Mouse (Mus musculus) gastrocnemius, postnatal 10 days (tissue): ENCODE results near the gene Slc25a38. TPM values are rescaled to one million over a fixed set of nuclear protein-coding genes. Genes with fewer than 3 reads are reported as not detected.

Experiments used
- DNase-seq: peaks from one replicate; pipeline ENCODE4 v3.0.0; 2021; ENCODE audit warnings: mixed read lengths
- long read RNA-seq, 2 experiments: library from polyadenylated mRNA; stranded (forward); transcript quantifications; one replicate each; pipeline ENCODE4 v2.0.0; 2021
- total RNA-seq, 2 experiments: library from RNA; stranded (reverse); gene quantifications; 2 replicates each; pipeline ENCODE4 v1.2.3; 2021

Gene Slc25a38
- 1 to 10 TPM; 8.9 to 9.8 TPM for total RNA-seq
- long read RNA-seq, experiment 1, transcript Slc25a38-201 (7 exons, 1,791 nt), result major isoform, 8 of 12 reads
- long read RNA-seq, experiment 1, partial matches to known transcripts, result 0 of 12 reads
- long read RNA-seq, experiment 1, other reads (novel, unspliced or antisense), result 2 of 12 reads
- long read RNA-seq, experiment 2, transcript Slc25a38-201 (7 exons, 1,791 nt), result major isoform, 10 of 10 reads
- long read RNA-seq, experiment 2, partial matches to known transcripts, result 0 of 10 reads
- long read RNA-seq, experiment 2, other reads (novel, unspliced or antisense), result 0 of 10 reads

- DNase-seq, result peak; percentile 96
Observed at GRCm38 (mm10) chr9:120110211-120111018, at the start of gene Slc25a38. TSS of gene Slc25a38 (plus strand) at chr9:120110374.

- no peak for DNase-seq
Observed at GRCm38 (mm10) chr9:120064317-120064716, 45.9 kb upstream of the Slc25a38 start.

GRCm38 (mm10) chr9:120067609-120068008 lies 42.6 kb upstream of the Slc25a38 start:
- DNase-seq, result no peak

GRCm38 (mm10) chr9:120068047-120068446 lies 42.1 kb upstream of the Slc25a38 start:
- no peak for DNase-seq

GRCm38 (mm10) chr9:120069779-120070178 lies 40.4 kb upstream of the Slc25a38 start, which contains the start of gene Cx3cr1:
TSS of gene Cx3cr1 (minus strand) at chr9:120069879.
- DNase-seq, result no peak

- DNase-seq, result no peak
Observed at GRCm38 (mm10) chr9:120071251-120071650, 38.9 kb upstream of the Slc25a38 start.

GRCm38 (mm10) chr9:120073169-120073568 lies 37.0 kb upstream of the Slc25a38 start:
- DNase-seq, result peak; percentile 87

GRCm38 (mm10) chr9:120074516-120074915 lies 35.7 kb upstream of the Slc25a38 start:
- DNase-seq, result no peak

GRCm38 (mm10) chr9:120078241-120078640 lies 31.9 kb upstream of the Slc25a38 start:
- DNase-seq, result no peak

GRCm38 (mm10) chr9:120079901-120080300 lies 30.3 kb upstream of the Slc25a38 start:
- DNase-seq, result no peak

GRCm38 (mm10) chr9:120080546-120081108 lies 29.5 kb upstream of the Slc25a38 start:
- peak; percentile 19 for DNase-seq

- DNase-seq, result no peak
Observed at GRCm38 (mm10) chr9:120081247-120081646, 28.9 kb upstream of the Slc25a38 start.

- no peak for DNase-seq
Observed at GRCm38 (mm10) chr9:120081967-120082366, 28.2 kb upstream of the Slc25a38 start.

- DNase-seq, result no peak
Observed at GRCm38 (mm10) chr9:120082691-120083090, 27.5 kb upstream of the Slc25a38 start.

GRCm38 (mm10) chr9:120083158-120083894 lies 26.8 kb upstream of the Slc25a38 start:
- DNase-seq, result no peak

GRCm38 (mm10) chr9:120084406-120084805 lies 25.8 kb upstream of the Slc25a38 start:
- DNase-seq, result no peak

GRCm38 (mm10) chr9:120089125-120089524 lies 21.0 kb upstream of the Slc25a38 start:
- DNase-seq, result no peak

GRCm38 (mm10) chr9:120091086-120091485 lies 19.1 kb upstream of the Slc25a38 start:
- DNase-seq, result no peak

GRCm38 (mm10) chr9:120091696-120092238 lies 18.4 kb upstream of the Slc25a38 start, which contains the start of gene Ccr8:
TSS of gene Ccr8 (plus strand) at chr9:120092114.
- no peak for DNase-seq

- no peak for DNase-seq
Observed at GRCm38 (mm10) chr9:120093701-120094100, 16.5 kb upstream of the Slc25a38 start.

- no peak for DNase-seq
Observed at GRCm38 (mm10) chr9:120095886-120096285, 14.3 kb upstream of the Slc25a38 start.

GRCm38 (mm10) chr9:120098682-120099081 lies 11.5 kb upstream of the Slc25a38 start:
- peak; percentile 70 for DNase-seq
